Mouse (Mus musculus) ES-E14 (cell line): ENCODE data around the gene Klhl20. TPM values are rescaled to one million over a fixed set of nuclear protein-coding genes. Genes with fewer than 3 reads are reported as not detected.
A peak's percentile ranks its signal among the peaks of the same experiment; 100 is the strongest.

Experiments used
- DNase-seq: peaks from one replicate; pipeline ENCODE4 v3.0.0-alpha.2; 2013; ENCODE audit warnings: low read depth, low spot score
- H3K27ac ChIP-seq: 2 replicates; pipeline ENCODE4 v1.5.1; 2012; ENCODE audit warnings: low read depth, mild to moderate bottlenecking, low read length, moderate library complexity, mixed read lengths; ENCODE audit not compliant: poor library complexity, insufficient read depth, severe bottlenecking
- H3K36me3 ChIP-seq: 2 replicates; pipeline ENCODE4 v1.6.1; 2012; ENCODE audit warnings: mild to moderate bottlenecking, low read length, moderate library complexity, mixed read lengths; ENCODE audit not compliant: control insufficient read depth, poor library complexity, insufficient read depth, severe bottlenecking
- H3K4me1 ChIP-seq, 2 experiments: fragments of 150-350 bp in 1 of 2; sonication (generic) in 1 of 2; 2 replicates each; pipeline ENCODE4 v1.6.1; 2012; ENCODE audit warnings: low read length in 2 of 2, mild to moderate bottlenecking in 1 of 2, mixed read lengths in 1 of 2; ENCODE audit not compliant: control insufficient read depth in 2 of 2, insufficient read depth in 2 of 2, poor library complexity in 1 of 2
- H3K4me3 ChIP-seq, 2 experiments: fragments of 150-350 bp in 1 of 2; sonication (generic) in 1 of 2; 2 replicates each; pipeline ENCODE4 v1.5.1; 2012; ENCODE audit warnings: low read length in 2 of 2, low read depth in 1 of 2, mild to moderate bottlenecking in 1 of 2, mixed read lengths in 1 of 2; ENCODE audit not compliant: insufficient read depth in 1 of 2, poor library complexity in 1 of 2, severe bottlenecking in 1 of 2
- H3K9ac ChIP-seq: 2 replicates; pipeline ENCODE4 v1.6.1; 2012; ENCODE audit warnings: low read depth, mild to moderate bottlenecking, low read length, mixed read lengths; ENCODE audit not compliant: poor library complexity, insufficient read depth, severe bottlenecking
- H3K9me3 ChIP-seq: fragments of 150-350 bp; sonication (generic); 2 replicates; pipeline ENCODE4 v1.6.1; 2012; ENCODE audit warnings: low read depth, mild to moderate bottlenecking, low read length; ENCODE audit not compliant: control insufficient read depth, insufficient read depth
- CHD2 ChIP-seq: IDR thresholded peaks from 2 replicates; pipeline ENCODE4 v1.6.1; 2014; ENCODE audit warnings: mild to moderate bottlenecking, low read depth, low read length, inconsistent platforms
- HCFC1 ChIP-seq: IDR thresholded peaks from 2 replicates; pipeline ENCODE4 v1.6.1; 2012; ENCODE audit warnings: low read length, inconsistent platforms, borderline replicate concordance; ENCODE audit not compliant: insufficient read depth
- MAFK ChIP-seq: IDR thresholded peaks from 2 replicates; pipeline ENCODE4 v1.6.1; 2014; ENCODE audit warnings: mild to moderate bottlenecking, low read depth, low read length, inconsistent platforms; ENCODE audit not compliant: insufficient read depth
- ZC3H11A ChIP-seq: IDR thresholded peaks from 2 replicates; pipeline ENCODE4 v1.6.1; 2012; ENCODE audit warnings: low read depth, mild to moderate bottlenecking, inconsistent platforms, low read length, borderline replicate concordance
- ZNF384 ChIP-seq: IDR thresholded peaks from 2 replicates; pipeline ENCODE4 v1.6.1; 2012; ENCODE audit warnings: low read depth, low read length, inconsistent platforms
- in situ Hi-C, 2 experiments: fragments of 600-800 bp; cut with MboI; formaldehyde crosslinking; loops; one replicate each; pipeline ENCODE4 v1.15.1; 2025; ENCODE audit warnings: low sequenced_read_pairs in 2 of 2, inconsistent platforms in 1 of 2; ENCODE audit not compliant: unreplicated experiment in 2 of 2
- total RNA-seq: library from RNA; depleted of rRNA; stranded (reverse); fragments of 300-350 nt; gene quantifications from 2 replicates; pipeline ENCODE4 v1.2.3, GENCODE M21; 2012

The Klhl20 gene
- total RNA-seq, 1 experiment: 10.2 TPM

- Histone ChIP-seq H3K36me3 (peaks cover 20% of the 10 kb centered on the region), H3K4me1 (no peaks in the 10 kb centered on the region), H3K27ac (no peak overlapping the region), H3K4me3 (no peak overlapping the region), H3K9ac (no peak overlapping the region), H3K9me3 (no peaks in the 10 kb centered on the region)
- TF ChIP-seq ZNF384 (no peak), MAFK (no peak), HCFC1 (no peak), CHD2 (no peak), ZC3H11A (no peak)
- in situ Hi-C loops: no loop called here
- no peak for DNase-seq
These were observed 84.3 kb downstream of the Klhl20 start for GRCm38 (mm10) chr1:161046972-161047371.

- no peak overlapping the region for H3K4me3 ChIP-seq
- DNase-seq: no peak
- in situ Hi-C loops: no loop called here
- no peak overlapping the region for H3K27ac ChIP-seq
- H3K36me3 ChIP-seq: peaks cover 31% of the 10 kb centered on the region
- H3K9me3 ChIP-seq: no peaks in the 10 kb centered on the region
- TF ChIP-seq ZNF384: no peak
- 0 out of 2 replicates have a peak, but pooled peaks have one; percentile 56 for TF ChIP-seq CHD2
- H3K9ac ChIP-seq: no peak overlapping the region
- no peaks in the 10 kb centered on the region; a peak in 1 of 4 replicates for H3K4me1 ChIP-seq
These were observed 89.9 kb downstream of the Klhl20 start for GRCm38 (mm10) chr1:161041261-161042020.

GRCm38 (mm10) chr1:161040855-161041254 is 90.5 kb downstream of the Klhl20 start:
- Histone ChIP-seq H3K4me1 (no peaks in the 10 kb centered on the region; a peak in 1 of 4 replicates), H3K9me3 (no peaks in the 10 kb centered on the region), H3K27ac (no peak overlapping the region), H3K4me3 (no peak overlapping the region), H3K9ac (no peak overlapping the region), H3K36me3 (peaks cover 31% of the 10 kb centered on the region)
- TF ChIP-seq MAFK (no peak), CHD2 (no peak; the same call in 1 of the 2 replicates), ZC3H11A (no peak), HCFC1 (no peak), ZNF384 (no peak)
- in situ Hi-C loops: no loop called here
- no peak for DNase-seq

GRCm38 (mm10) chr1:161040426-161040770 is 90.9 kb downstream of the Klhl20 start:
- H3K4me1 ChIP-seq: no peaks in the 10 kb centered on the region; a peak in 1 of 4 replicates
- no peak overlapping the region for H3K9ac ChIP-seq
- no peak overlapping the region for H3K4me3 ChIP-seq
- TF ChIP-seq MAFK: no peak
- peaks cover 30% of the 10 kb centered on the region for H3K36me3 ChIP-seq
- in situ Hi-C loops: no loop called here
- DNase-seq: no peak
- H3K27ac ChIP-seq: no peak overlapping the region; the same call in 1 of the 2 replicates
- H3K9me3 ChIP-seq: no peaks in the 10 kb centered on the region

GRCm38 (mm10) chr1:161039741-161040425 is 91.4 kb downstream of the Klhl20 start:
- TF ChIP-seq CHD2 (peak; percentile 74; the same call in 1 of the 2 replicates), MAFK (no peak)
- DNase-seq: no peak
- Histone ChIP-seq H3K27ac (no peak overlapping the region; the same call in 1 of the 2 replicates), H3K9me3 (no peaks in the 10 kb centered on the region), H3K9ac (peak overlapping the region; percentile 51; the same call in 1 of the 2 replicates), H3K4me3 (no peak overlapping the region), H3K4me1 (no peaks in the 10 kb centered on the region; a peak in 1 of 4 replicates), H3K36me3 (peaks cover 31% of the 10 kb centered on the region)
- in situ Hi-C loops: no loop called here
